ENCODE assay signal across 23 mouse cellular contexts in genomic region chr15:88089486-88089885, GRCm38 (mm10).
DNase-seq lines count a peak whose midpoint lies in the region; ATAC-seq and TF ChIP-seq lines count a peak whose summit lies in the region.
"Had no signal": no experiment of that assay in that cellular context is flagged by ENCODE, and none has a peak within 500 bp of the region (broad histone marks: within the 10 kb centered on the region; RNA-seq: fewer than 3 reads in every experiment).

No protein-coding gene starts in this region.

- no peaks in the 10 kb centered on the region for H3K4me1 ChIP-seq in forebrain, embryonic 14.5 days (ENCODE audit: control insufficient read depth, insufficient read depth, low read length)
- H3K4me1 ChIP-seq in forebrain, embryonic 11.5 days (replicated peaks; ENCODE audit: control insufficient read depth, insufficient read depth, low read length), result no peaks in the 10 kb centered on the region
- H3K4me1 ChIP-seq in hindbrain, postnatal 0 days (ENCODE audit: insufficient read depth, low read length), result no peaks in the 10 kb centered on the region
- H3K4me1 ChIP-seq in hindbrain, embryonic 10.5 days (replicated peaks), result peaks cover 16% of the 10 kb centered on the region
- no peaks in the 10 kb centered on the region for H3K4me1 ChIP-seq in neural tube, embryonic 15.5 days
- H3K4me1 ChIP-seq: embryonic facial prominence, embryonic 12.5 days; embryonic facial prominence, embryonic 15.5 days; intestine, embryonic 15.5 days had no signal

- H3K27ac ChIP-seq in forebrain, embryonic 14.5 days (ENCODE audit: low read depth, low read length), result no peak overlapping the region
- H3K27ac ChIP-seq in forebrain, embryonic 11.5 days (ENCODE audit: low read depth, low read length), result no peak overlapping the region
- no peak overlapping the region for H3K27ac ChIP-seq in hindbrain, postnatal 0 days
- no peak overlapping the region for H3K27ac ChIP-seq in hindbrain, embryonic 10.5 days
- H3K27ac ChIP-seq in neural tube, embryonic 15.5 days (replicated peaks), result no peak overlapping the region
- H3K27ac ChIP-seq: embryonic facial prominence, embryonic 12.5 days; embryonic facial prominence, embryonic 15.5 days; hindbrain, embryonic 14.5 days; intestine, embryonic 15.5 days had no signal

- no peak for TF ChIP-seq POLR2A in brain, embryonic 14.5 days (IDR thresholded peaks at IDR 0.05; ENCODE audit: borderline replicate concordance, extremely low read depth, insufficient read depth, insufficient read length, poor library complexity, severe bottlenecking)

- no peak overlapping the region for H3K9ac ChIP-seq in forebrain, embryonic 14.5 days (ENCODE audit: low read length)
- no peak overlapping the region for H3K9ac ChIP-seq in forebrain, embryonic 11.5 days (ENCODE audit: low read length)
- H3K9ac ChIP-seq in hindbrain, postnatal 0 days (replicated peaks; ENCODE audit: low read length), result no peak overlapping the region
- H3K9ac ChIP-seq in neural tube, embryonic 15.5 days (replicated peaks), result no peak overlapping the region
- H3K9ac ChIP-seq: embryonic facial prominence, embryonic 12.5 days; embryonic facial prominence, embryonic 15.5 days; hindbrain, embryonic 14.5 days; intestine, embryonic 15.5 days had no signal

- H3K27me3 ChIP-seq in forebrain, embryonic 14.5 days (replicated peaks; ENCODE audit: control insufficient read depth, insufficient read depth, low read length), result no peaks in the 10 kb centered on the region
- H3K27me3 ChIP-seq in forebrain, embryonic 11.5 days (ENCODE audit: control insufficient read depth, insufficient read depth, low read length), result no peaks in the 10 kb centered on the region
- H3K27me3 ChIP-seq in hindbrain, postnatal 0 days (ENCODE audit: insufficient read depth, low read length), result no peaks in the 10 kb centered on the region
- H3K27me3 ChIP-seq in hindbrain, embryonic 10.5 days (ENCODE audit: insufficient read depth, poor library complexity, severe bottlenecking), result no peaks in the 10 kb centered on the region
- H3K27me3 ChIP-seq in neural tube, embryonic 15.5 days (replicated peaks), result no peaks in the 10 kb centered on the region
- H3K27me3 ChIP-seq: embryonic facial prominence, embryonic 12.5 days; embryonic facial prominence, embryonic 15.5 days; intestine, embryonic 15.5 days had no signal

- ATAC-seq in forebrain, embryonic 14.5 days, result peak; percentile 60; the same call in 1 of the 2 replicates
- no peak for ATAC-seq in forebrain, embryonic 11.5 days (replicated peaks; ENCODE audit: low FRiP score)
- no peak for ATAC-seq in hindbrain, postnatal 0 days
- ATAC-seq in neural tube, embryonic 15.5 days (ENCODE audit: low FRiP score), result no peak
- ATAC-seq: CD4-positive, CD25-positive, alpha-beta regulatory T cell, adult 4 months; intestine, embryonic 15.5 days had no signal

- peaks cover 3% of the 10 kb centered on the region; the same call in 1 of the 2 replicates for H3K9me3 ChIP-seq in forebrain, embryonic 14.5 days (replicated peaks; ENCODE audit: control insufficient read depth, low read length)
- peaks cover 7% of the 10 kb centered on the region for H3K9me3 ChIP-seq in forebrain, embryonic 11.5 days (ENCODE audit: control insufficient read depth, low read length)
- H3K9me3 ChIP-seq in hindbrain, postnatal 0 days (ENCODE audit: low read length), result no peaks in the 10 kb centered on the region
- H3K9me3 ChIP-seq in hindbrain, embryonic 10.5 days, result peaks cover 11% of the 10 kb centered on the region
- no peaks in the 10 kb centered on the region for H3K9me3 ChIP-seq in neural tube, embryonic 15.5 days (replicated peaks)
- H3K9me3 ChIP-seq: embryonic facial prominence, embryonic 15.5 days; intestine, embryonic 15.5 days had no signal

- TF ChIP-seq CTCF in hindbrain, postnatal 0 days (IDR thresholded peaks at IDR 0.05; ENCODE audit: low read depth), result no peak
- no peak for TF ChIP-seq CTCF in brain, embryonic 14.5 days (IDR thresholded peaks at IDR 0.05; ENCODE audit: borderline replicate concordance, extremely low read depth, insufficient read depth, insufficient read length)

- H3K36me3 ChIP-seq in forebrain, embryonic 14.5 days (ENCODE audit: control insufficient read depth, insufficient read depth, low read length), result no peaks in the 10 kb centered on the region
- no peaks in the 10 kb centered on the region for H3K36me3 ChIP-seq in forebrain, embryonic 11.5 days (ENCODE audit: control insufficient read depth, insufficient read depth, low read length)
- no peaks in the 10 kb centered on the region for H3K36me3 ChIP-seq in hindbrain, postnatal 0 days (ENCODE audit: insufficient read depth, low read length)
- no peaks in the 10 kb centered on the region for H3K36me3 ChIP-seq in hindbrain, embryonic 10.5 days
- no peaks in the 10 kb centered on the region for H3K36me3 ChIP-seq in neural tube, embryonic 15.5 days
- H3K36me3 ChIP-seq: embryonic facial prominence, embryonic 12.5 days; embryonic facial prominence, embryonic 15.5 days; intestine, embryonic 15.5 days had no signal

- 27% methylated on average over 4 of the region's 4 CpGs for WGBS in forebrain, embryonic 14.5 days
- 61% methylated on average over 4 of the region's 4 CpGs for WGBS in forebrain, embryonic 11.5 days
- WGBS in hindbrain, postnatal 0 days, result 26% methylated on average over 4 of the region's 4 CpGs
- 49% methylated on average over 4 of the region's 4 CpGs for WGBS in hindbrain, embryonic 10.5 days
- 38% methylated on average over 4 of the region's 4 CpGs for WGBS in neural tube, embryonic 15.5 days

- no peak overlapping the region for H3K4me2 ChIP-seq in forebrain, embryonic 14.5 days (ENCODE audit: low read length)
- no peak overlapping the region for H3K4me2 ChIP-seq in forebrain, embryonic 11.5 days (ENCODE audit: low read depth, low read length, severe bottlenecking)
- no peak overlapping the region for H3K4me2 ChIP-seq in hindbrain, postnatal 0 days (ENCODE audit: low read depth, low read length)
- H3K4me2 ChIP-seq in neural tube, embryonic 15.5 days, result no peak overlapping the region
- H3K4me2 ChIP-seq: embryonic facial prominence, embryonic 12.5 days; embryonic facial prominence, embryonic 15.5 days; heart, embryonic 11.5 days; hindbrain, embryonic 14.5 days; intestine, embryonic 15.5 days had no signal

- peak; percentile 50 for DNase-seq in forebrain, embryonic 14.5 days (ENCODE audit: low spot score)
- DNase-seq in forebrain, embryonic 11.5 days (ENCODE audit: low spot score), result no peak
- peak; percentile 51 for DNase-seq in heart, adult 11 months
- DNase-seq in heart, postnatal 4 days, result no peak
- peak; percentile 29 for DNase-seq in hindbrain, postnatal 0 days (ENCODE audit: low spot score)
- no peak for DNase-seq in hindbrain, embryonic 10.5 days (ENCODE audit: low spot score)
- peak; percentile 73 for DNase-seq in brain, embryonic 14.5 days (ENCODE audit: low read depth)
- DNase-seq: adrenal gland, adult 2 months; adrenal gland, postnatal 14 days; cerebellum, adult 18-20 months; cerebellum, adult 9-10 months; cerebellum, postnatal 25 days; gastrocnemius, postnatal 10 days; gastrocnemius, postnatal 36 days; kidney, adult 11 months; kidney, adult 8-10 months had no signal

- no peak overlapping the region for H3K4me3 ChIP-seq in forebrain, embryonic 14.5 days (ENCODE audit: low read depth, low read length)
- no peak overlapping the region for H3K4me3 ChIP-seq in forebrain, embryonic 11.5 days (ENCODE audit: low read depth, low read length)
- no peak overlapping the region for H3K4me3 ChIP-seq in hindbrain, postnatal 0 days (ENCODE audit: low read length)
- H3K4me3 ChIP-seq in hindbrain, embryonic 10.5 days, result no peak overlapping the region
- no peak overlapping the region for H3K4me3 ChIP-seq in neural tube, embryonic 15.5 days (replicated peaks)
- H3K4me3 ChIP-seq: embryonic facial prominence, embryonic 12.5 days; embryonic facial prominence, embryonic 15.5 days; intestine, embryonic 15.5 days had no signal

Comparison
In these comparisons a context has a peak if more than half of its experiments do, and no peak if none do; other contexts are left out.
1. DNase-seq: peak in forebrain, embryonic 14.5 days (single experiment), heart, adult 11 months (single experiment), hindbrain, postnatal 0 days (single experiment) and brain, embryonic 14.5 days (single experiment); none in forebrain, embryonic 11.5 days (single experiment), heart, postnatal 4 days (single experiment) and hindbrain, embryonic 10.5 days (single experiment).